Mouse (Mus musculus): ENCODE results near the gene Kctd19. TPM values are rescaled to one million over a fixed set of nuclear protein-coding genes. Genes with fewer than 3 reads are reported as not detected.

Gene Kctd19
- polyA plus RNA-seq, 1 experiment from 2014 or later = not detected

- no peaks in the 10 kb centered on the region for H3K27me3 ChIP-seq (replicated peaks; ENCODE audit: control insufficient read depth, insufficient read depth, low read length)
- peaks cover 4% of the 10 kb centered on the region for H3K4me1 ChIP-seq (ENCODE audit: control insufficient read depth, insufficient read depth, low read depth, low read length)
- no peak overlapping the region for H3K27ac ChIP-seq (ENCODE audit: low read depth, low read length)
- no peak overlapping the region for H3K4me2 ChIP-seq (ENCODE audit: low read length)
- WGBS = 62% methylated on average over 26 of the region's 26 CpGs
- no peaks in the 10 kb centered on the region for H3K9me3 ChIP-seq (ENCODE audit: control insufficient read depth, low read length)
- no peak overlapping the region for H3K4me3 ChIP-seq (ENCODE audit: low read length)
- ATAC-seq = no peak
- peaks cover 16% of the 10 kb centered on the region for H3K36me3 ChIP-seq (ENCODE audit: control insufficient read depth, insufficient read depth, low read length)
- no peak overlapping the region for H3K9ac ChIP-seq (ENCODE audit: low read depth, low read length)
Measured at GRCm38 (mm10) chr8:105355179-105356024, 57.9 kb downstream of the Kctd19 start.

DNA sequence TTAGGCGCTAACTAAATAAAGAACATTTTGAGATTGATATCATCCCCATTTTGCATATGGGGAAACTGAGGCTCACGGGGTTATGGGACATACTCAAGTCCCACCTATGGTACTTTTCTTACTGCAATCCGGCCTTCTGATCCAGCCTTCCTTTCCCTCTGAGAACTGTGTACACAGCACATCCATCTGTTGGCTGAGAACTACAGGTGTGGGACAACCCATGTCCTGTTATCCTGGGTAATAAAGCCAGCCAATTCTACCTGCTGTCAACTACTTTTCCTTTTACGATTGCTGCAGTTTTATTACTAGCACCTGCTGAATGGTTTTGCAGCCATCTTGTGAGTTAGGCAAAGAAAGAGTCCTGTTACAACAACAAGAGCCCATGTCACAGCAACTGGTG lies 58.8 kb downstream of the Kctd19 start:
- Histone ChIP-seq H3K4me1 (ENCODE audit: control insufficient read depth, insufficient read depth, low read depth, low read length) (peaks cover 7% of the 10 kb centered on the region), H3K36me3 (ENCODE audit: control insufficient read depth, insufficient read depth, low read length) (peaks cover 16% of the 10 kb centered on the region), H3K9ac (ENCODE audit: low read depth, low read length) (no peak overlapping the region), H3K27me3 (replicated peaks; ENCODE audit: control insufficient read depth, insufficient read depth, low read length) (no peaks in the 10 kb centered on the region), H3K9me3 (ENCODE audit: control insufficient read depth, low read length) (no peaks in the 10 kb centered on the region), H3K4me2 (ENCODE audit: low read length) (no peak overlapping the region), H3K27ac (ENCODE audit: low read depth, low read length) (no peak overlapping the region), H3K4me3 (ENCODE audit: low read length) (no peak overlapping the region)
- no peak for ATAC-seq
- 91% methylated on average over 4 of the region's 4 CpGs for WGBS

GRCm38 (mm10) chr8:105353583-105354135 lies 59.6 kb downstream of the Kctd19 start:
- no peaks in the 10 kb centered on the region for H3K9me3 ChIP-seq (ENCODE audit: control insufficient read depth, low read length)
- no peaks in the 10 kb centered on the region for H3K27me3 ChIP-seq (replicated peaks; ENCODE audit: control insufficient read depth, insufficient read depth, low read length)
- H3K27ac ChIP-seq (ENCODE audit: low read depth, low read length) = no peak overlapping the region
- peaks cover 7% of the 10 kb centered on the region for H3K4me1 ChIP-seq (ENCODE audit: control insufficient read depth, insufficient read depth, low read depth, low read length)
- H3K4me3 ChIP-seq (ENCODE audit: low read length) = no peak overlapping the region
- no peak for ATAC-seq
- peaks cover 12% of the 10 kb centered on the region for H3K36me3 ChIP-seq (ENCODE audit: control insufficient read depth, insufficient read depth, low read length)
- no peak overlapping the region for H3K9ac ChIP-seq (ENCODE audit: low read depth, low read length)
- H3K4me2 ChIP-seq (ENCODE audit: low read length) = no peak overlapping the region
- WGBS = 67% methylated on average over 8 of the region's 8 CpGs

DNA sequence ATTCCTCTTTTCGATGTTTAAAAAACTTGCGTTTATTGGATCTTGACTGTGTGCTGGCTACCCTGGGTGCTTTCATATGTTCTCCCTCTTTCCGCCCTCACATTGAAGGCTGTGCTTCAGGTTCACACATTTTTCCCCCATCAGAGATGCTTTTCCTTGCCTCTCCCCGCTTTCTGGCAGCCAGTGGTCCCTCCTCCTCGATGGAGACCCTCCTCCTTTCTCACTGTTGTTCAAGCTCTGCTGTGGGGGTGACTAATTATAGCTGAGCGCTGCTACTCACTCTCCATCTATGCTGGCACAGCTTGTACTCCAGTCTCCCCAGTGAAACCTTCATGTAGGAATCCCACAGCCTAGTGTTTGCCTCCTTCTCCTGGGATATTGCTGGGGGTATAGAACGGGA lies 63.1 kb downstream of the Kctd19 start:
- ATAC-seq = no peak
- peak overlapping the region; percentile 82 for H3K27ac ChIP-seq (ENCODE audit: low read depth, low read length)
- peak overlapping the region; percentile 79 for H3K4me3 ChIP-seq (ENCODE audit: low read length)
- H3K4me2 ChIP-seq (ENCODE audit: low read length) = peak overlapping the region; percentile 76
- peak overlapping the region; percentile 85 for H3K9ac ChIP-seq (ENCODE audit: low read depth, low read length)
- H3K4me1 ChIP-seq (ENCODE audit: control insufficient read depth, insufficient read depth, low read depth, low read length) = peaks cover 17% of the 10 kb centered on the region
- H3K27me3 ChIP-seq (replicated peaks; ENCODE audit: control insufficient read depth, insufficient read depth, low read length) = peaks cover 3% of the 10 kb centered on the region; the same call in 1 of the 2 replicates
- WGBS = 34% methylated on average over 7 of the region's 7 CpGs
- no peaks in the 10 kb centered on the region for H3K36me3 ChIP-seq (ENCODE audit: control insufficient read depth, insufficient read depth, low read length)
- H3K9me3 ChIP-seq (ENCODE audit: control insufficient read depth, low read length) = no peaks in the 10 kb centered on the region

DNA sequence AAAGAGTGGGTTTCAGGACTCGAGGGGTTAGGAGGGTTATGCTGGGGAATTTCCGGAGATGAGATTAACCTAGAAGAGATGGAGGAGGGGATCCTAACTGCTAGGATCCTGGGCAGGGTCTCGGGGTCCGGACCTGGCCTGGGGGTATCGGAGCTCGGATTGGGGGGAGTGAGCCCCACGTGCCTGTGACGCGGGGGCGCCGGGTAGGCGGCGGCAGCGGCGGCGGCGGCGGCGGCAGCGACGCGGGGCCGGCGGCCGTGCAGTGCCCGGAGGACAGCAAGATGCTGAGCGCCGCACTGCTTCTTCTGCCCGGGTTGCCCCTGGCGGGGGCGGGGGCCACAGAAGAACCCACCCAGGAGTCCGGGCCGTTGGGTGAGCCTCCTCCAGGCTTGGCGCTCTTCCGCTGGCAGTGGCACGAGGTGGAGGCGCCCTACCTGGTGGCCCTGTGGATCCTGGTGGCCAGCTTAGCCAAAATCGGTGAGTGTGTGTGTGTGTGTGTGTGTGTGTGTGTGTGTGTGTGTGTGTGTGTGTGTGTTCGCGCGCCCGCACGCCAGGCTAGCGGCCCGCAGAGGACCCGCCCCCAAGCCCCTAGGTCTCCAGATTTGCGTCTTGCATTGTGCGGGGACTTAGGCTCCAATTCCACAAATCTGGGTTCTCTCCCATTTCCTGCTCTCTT lies 64.1 kb downstream of the Kctd19 start:
- peak; percentile 28 for ATAC-seq
- Histone ChIP-seq H3K4me1 (ENCODE audit: control insufficient read depth, insufficient read depth, low read depth, low read length) (peaks cover 17% of the 10 kb centered on the region), H3K4me3 (ENCODE audit: low read length) (peak overlapping the region; percentile 79), H3K9ac (ENCODE audit: low read depth, low read length) (peak overlapping the region; percentile 85), H3K27me3 (replicated peaks; ENCODE audit: control insufficient read depth, insufficient read depth, low read length) (peaks cover 3% of the 10 kb centered on the region; the same call in 1 of the 2 replicates), H3K27ac (ENCODE audit: low read depth, low read length) (peak overlapping the region; percentile 82), H3K4me2 (ENCODE audit: low read length) (peak overlapping the region; percentile 76), H3K36me3 (ENCODE audit: control insufficient read depth, insufficient read depth, low read length) (no peaks in the 10 kb centered on the region), H3K9me3 (ENCODE audit: control insufficient read depth, low read length) (no peaks in the 10 kb centered on the region)
- WGBS = under 1% methylated on average over 39 of the region's 48 CpGs

- peaks cover 17% of the 10 kb centered on the region for H3K4me1 ChIP-seq (ENCODE audit: control insufficient read depth, insufficient read depth, low read depth, low read length)
- under 1% methylated on average over 34 of the region's 34 CpGs for WGBS
- peak; percentile 34 for ATAC-seq
- peak within 1 kb of the TSS; percentile 85 for H3K9ac ChIP-seq (ENCODE audit: low read depth, low read length)
- peak within 1 kb of the TSS; percentile 79 for H3K4me3 ChIP-seq (ENCODE audit: low read length)
- peak within 1 kb of the TSS; percentile 82 for H3K27ac ChIP-seq (ENCODE audit: low read depth, low read length)
- no peaks in the 10 kb centered on the region for H3K36me3 ChIP-seq (ENCODE audit: control insufficient read depth, insufficient read depth, low read length)
- peak within 1 kb of the TSS; percentile 76 for H3K4me2 ChIP-seq (ENCODE audit: low read length)
- no peaks in the 10 kb centered on the region for H3K9me3 ChIP-seq (ENCODE audit: control insufficient read depth, low read length)
- peaks cover 3% of the 10 kb centered on the region; the same call in 1 of the 2 replicates for H3K27me3 ChIP-seq (replicated peaks; ENCODE audit: control insufficient read depth, insufficient read depth, low read length)
Measured at GRCm38 (mm10) chr8:105348450-105349095, 64.7 kb downstream of the Kctd19 start, which contains the start of gene Slc9a5. Gene Slc9a5, plus strand, starts transcription at chr8:105348843.

- ATAC-seq = peak; percentile 89
- peak within 1 kb of the TSS; percentile 76 for H3K4me2 ChIP-seq (ENCODE audit: low read length)
- H3K9me3 ChIP-seq (ENCODE audit: control insufficient read depth, low read length) = no peaks in the 10 kb centered on the region
- peak within 1 kb of the TSS; percentile 82 for H3K27ac ChIP-seq (ENCODE audit: low read depth, low read length)
- H3K4me1 ChIP-seq (ENCODE audit: control insufficient read depth, insufficient read depth, low read depth, low read length) = peaks cover 17% of the 10 kb centered on the region
- peak within 1 kb of the TSS; percentile 79 for H3K4me3 ChIP-seq (ENCODE audit: low read length)
- H3K9ac ChIP-seq (ENCODE audit: low read depth, low read length) = peak within 1 kb of the TSS; percentile 85
- no peaks in the 10 kb centered on the region for H3K36me3 ChIP-seq (ENCODE audit: control insufficient read depth, insufficient read depth, low read length)
- H3K27me3 ChIP-seq (replicated peaks; ENCODE audit: control insufficient read depth, insufficient read depth, low read length) = peaks cover 3% of the 10 kb centered on the region; the same call in 1 of the 2 replicates
- under 1% methylated on average over 52 of the region's 53 CpGs for WGBS
Measured at GRCm38 (mm10) chr8:105347428-105348221, 65.7 kb downstream of the Kctd19 start, which contains the start of gene Fhod1. Gene Fhod1, minus strand, starts transcription at chr8:105347953.
